Mouse (Mus musculus): Measurements from ENCODE around the gene Sds. TPM values are rescaled to one million over a fixed set of nuclear protein-coding genes. Genes with fewer than 3 reads are reported as not detected.

Sds gene
- polyA plus RNA-seq, 1 experiment from 2014 or later = not detected

- H3K27ac ChIP-seq (ENCODE audit: low read depth, low read length) = no peak overlapping the region
- no peaks in the 10 kb centered on the region for H3K27me3 ChIP-seq (ENCODE audit: control insufficient read depth, insufficient read depth, low read length)
- no peak overlapping the region for H3K4me2 ChIP-seq (ENCODE audit: low read depth)
- no peak overlapping the region for H3K4me3 ChIP-seq (ENCODE audit: low read depth, low read length)
- H3K9me3 ChIP-seq (ENCODE audit: control insufficient read depth, low read length) = no peaks in the 10 kb centered on the region
- H3K9ac ChIP-seq (ENCODE audit: low read length) = no peak overlapping the region
- no peaks in the 10 kb centered on the region for H3K4me1 ChIP-seq (ENCODE audit: control insufficient read depth, insufficient read depth, low read length)
- ATAC-seq (ENCODE audit: insufficient read depth, low FRiP score, low TSS enrichment) (no peak), DNase-seq (ENCODE audit: low spot score) (no peak)
- 88% methylated on average over 8 of the region's 8 CpGs for WGBS
- H3K36me3 ChIP-seq (ENCODE audit: control insufficient read depth, insufficient read depth, low read length) = peaks cover 7% of the 10 kb centered on the region
Measured at GRCm38 (mm10) chr5:120490679-120491192, 14.4 kb downstream of the Sds start.

- H3K36me3 ChIP-seq (ENCODE audit: control insufficient read depth, insufficient read depth, low read length) = 0 out of 2 replicates have a peak, but pooled peaks cover 3% of the 10 kb centered on the region
- no peak overlapping the region for H3K4me2 ChIP-seq (ENCODE audit: low read depth)
- H3K4me3 ChIP-seq (ENCODE audit: low read depth, low read length) = no peak overlapping the region
- no peaks in the 10 kb centered on the region for H3K27me3 ChIP-seq (ENCODE audit: control insufficient read depth, insufficient read depth, low read length)
- ATAC-seq (ENCODE audit: insufficient read depth, low FRiP score, low TSS enrichment) (no peak), DNase-seq (ENCODE audit: low spot score) (peak; percentile 66)
- H3K9me3 ChIP-seq (ENCODE audit: control insufficient read depth, low read length) = no peaks in the 10 kb centered on the region
- WGBS = 59% methylated on average over 11 of the region's 11 CpGs
- no peak overlapping the region for H3K9ac ChIP-seq (ENCODE audit: low read length)
- no peaks in the 10 kb centered on the region for H3K4me1 ChIP-seq (ENCODE audit: control insufficient read depth, insufficient read depth, low read length)
- H3K27ac ChIP-seq (ENCODE audit: low read depth, low read length) = no peak overlapping the region
Measured at GRCm38 (mm10) chr5:120492437-120492836, 16.1 kb downstream of the Sds start.

GRCm38 (mm10) chr5:120493440-120493839, 17.1 kb downstream of the Sds start:
- H3K27ac ChIP-seq (ENCODE audit: low read depth, low read length) = no peak overlapping the region
- 85% methylated on average over 6 of the region's 6 CpGs for WGBS
- H3K27me3 ChIP-seq (ENCODE audit: control insufficient read depth, insufficient read depth, low read length) = no peaks in the 10 kb centered on the region

GRCm38 (mm10) chr5:120493873-120494395, 17.6 kb downstream of the Sds start:
- Histone ChIP-seq H3K4me2 (ENCODE audit: low read depth) (no peak overlapping the region), H3K4me3 (ENCODE audit: low read depth, low read length) (no peak overlapping the region), H3K27ac (ENCODE audit: low read depth, low read length) (no peak overlapping the region), H3K36me3 (ENCODE audit: control insufficient read depth, insufficient read depth, low read length) (0 out of 2 replicates have a peak, but pooled peaks cover 3% of the 10 kb centered on the region), H3K9me3 (ENCODE audit: control insufficient read depth, low read length) (no peaks in the 10 kb centered on the region), H3K4me1 (ENCODE audit: control insufficient read depth, insufficient read depth, low read length) (no peaks in the 10 kb centered on the region), H3K27me3 (ENCODE audit: control insufficient read depth, insufficient read depth, low read length) (no peaks in the 10 kb centered on the region), H3K9ac (ENCODE audit: low read length) (no peak overlapping the region)
- DNase-seq (ENCODE audit: low spot score) (no peak), ATAC-seq (ENCODE audit: insufficient read depth, low FRiP score, low TSS enrichment) (no peak)
- 80% methylated on average over 9 of the region's 9 CpGs for whole genome bisulfite sequencing

More at GRCm38 (mm10) chr5:120493440-120493839, 17.1 kb downstream of the Sds start:
- H3K4me2 ChIP-seq (ENCODE audit: low read depth) = no peak overlapping the region
- no peak for DNase-seq (ENCODE audit: low spot score)
- 0 out of 2 replicates have a peak, but pooled peaks cover 3% of the 10 kb centered on the region for H3K36me3 ChIP-seq (ENCODE audit: control insufficient read depth, insufficient read depth, low read length)
- H3K9ac ChIP-seq (ENCODE audit: low read length) = no peak overlapping the region
- ATAC-seq (ENCODE audit: insufficient read depth, low FRiP score, low TSS enrichment) = no peak
- H3K4me3 ChIP-seq (ENCODE audit: low read depth, low read length) = no peak overlapping the region
- no peaks in the 10 kb centered on the region for H3K4me1 ChIP-seq (ENCODE audit: control insufficient read depth, insufficient read depth, low read length)
- H3K9me3 ChIP-seq (ENCODE audit: control insufficient read depth, low read length) = no peaks in the 10 kb centered on the region

GRCm38 (mm10) chr5:120495064-120495702, 18.9 kb downstream of the Sds start:
- Histone ChIP-seq H3K4me3 (ENCODE audit: low read depth, low read length) (no peak overlapping the region), H3K4me1 (ENCODE audit: control insufficient read depth, insufficient read depth, low read length) (no peaks in the 10 kb centered on the region), H3K36me3 (ENCODE audit: control insufficient read depth, insufficient read depth, low read length) (0 out of 2 replicates have a peak, but pooled peaks cover 3% of the 10 kb centered on the region), H3K27ac (ENCODE audit: low read depth, low read length) (no peak overlapping the region), H3K9me3 (ENCODE audit: control insufficient read depth, low read length) (no peaks in the 10 kb centered on the region), H3K4me2 (ENCODE audit: low read depth) (no peak overlapping the region), H3K27me3 (ENCODE audit: control insufficient read depth, insufficient read depth, low read length) (no peaks in the 10 kb centered on the region), H3K9ac (ENCODE audit: low read length) (no peak overlapping the region)
- WGBS = 82% methylated on average over 10 of the region's 10 CpGs
- no peak for ATAC-seq (ENCODE audit: insufficient read depth, low FRiP score, low TSS enrichment)
- DNase-seq (ENCODE audit: low spot score) = no peak

- H3K27me3 ChIP-seq (ENCODE audit: control insufficient read depth, insufficient read depth, low read length) = no peaks in the 10 kb centered on the region
- WGBS = 91% methylated on average over 13 of the region's 13 CpGs
- H3K9me3 ChIP-seq (ENCODE audit: control insufficient read depth, low read length) = no peaks in the 10 kb centered on the region
- no peaks in the 10 kb centered on the region for H3K4me1 ChIP-seq (ENCODE audit: control insufficient read depth, insufficient read depth, low read length)
- ATAC-seq (ENCODE audit: insufficient read depth, low FRiP score, low TSS enrichment) (no peak), DNase-seq (ENCODE audit: low spot score) (no peak)
- H3K4me3 ChIP-seq (ENCODE audit: low read depth, low read length) = no peak overlapping the region
- H3K9ac ChIP-seq (ENCODE audit: low read length) = no peak overlapping the region
- no peak overlapping the region for H3K4me2 ChIP-seq (ENCODE audit: low read depth)
- no peak overlapping the region for H3K27ac ChIP-seq (ENCODE audit: low read depth, low read length)
- 0 out of 2 replicates have a peak, but pooled peaks cover 3% of the 10 kb centered on the region for H3K36me3 ChIP-seq (ENCODE audit: control insufficient read depth, insufficient read depth, low read length)
Measured at GRCm38 (mm10) chr5:120495703-120496226, 19.4 kb downstream of the Sds start.

- no peak overlapping the region for H3K9ac ChIP-seq (ENCODE audit: low read length)
- no peak overlapping the region for H3K4me2 ChIP-seq (ENCODE audit: low read depth)
- no peaks in the 10 kb centered on the region for H3K9me3 ChIP-seq (ENCODE audit: control insufficient read depth, low read length)
- WGBS = 91% methylated on average over 3 of the region's 3 CpGs
- H3K4me3 ChIP-seq (ENCODE audit: low read depth, low read length) = no peak overlapping the region
- no peak for ATAC-seq (ENCODE audit: insufficient read depth, low FRiP score, low TSS enrichment)
- H3K27ac ChIP-seq (ENCODE audit: low read depth, low read length) = no peak overlapping the region
- 0 out of 2 replicates have a peak, but pooled peaks cover 3% of the 10 kb centered on the region for H3K36me3 ChIP-seq (ENCODE audit: control insufficient read depth, insufficient read depth, low read length)
- no peaks in the 10 kb centered on the region for H3K27me3 ChIP-seq (ENCODE audit: control insufficient read depth, insufficient read depth, low read length)
- peaks cover under 1% of the 10 kb centered on the region; the same call in 1 of the 2 replicates for H3K4me1 ChIP-seq (ENCODE audit: control insufficient read depth, insufficient read depth, low read length)
- no peak for DNase-seq (ENCODE audit: low spot score)
Measured at GRCm38 (mm10) chr5:120497071-120497470, 20.7 kb downstream of the Sds start.

- H3K4me2 ChIP-seq (ENCODE audit: low read depth) = no peak overlapping the region
Measured at GRCm38 (mm10) chr5:120499202-120499601, 22.9 kb downstream of the Sds start.

More at GRCm38 (mm10) chr5:120499202-120499601, 22.9 kb downstream of the Sds start:
- 88% methylated on average over 4 of the region's 4 CpGs for WGBS
- Histone ChIP-seq H3K36me3 (ENCODE audit: control insufficient read depth, insufficient read depth, low read length) (no peaks in the 10 kb centered on the region), H3K4me1 (ENCODE audit: control insufficient read depth, insufficient read depth, low read length) (peaks cover 9% of the 10 kb centered on the region), H3K27ac (ENCODE audit: low read depth, low read length) (no peak overlapping the region), H3K9ac (ENCODE audit: low read length) (no peak overlapping the region), H3K9me3 (ENCODE audit: control insufficient read depth, low read length) (no peaks in the 10 kb centered on the region), H3K4me3 (ENCODE audit: low read depth, low read length) (no peak overlapping the region), H3K27me3 (ENCODE audit: control insufficient read depth, insufficient read depth, low read length) (no peaks in the 10 kb centered on the region)
- ATAC-seq (ENCODE audit: insufficient read depth, low FRiP score, low TSS enrichment) = no peak
- DNase-seq (ENCODE audit: low spot score) = no peak

Data from neural tube, embryonic 11.5 days (tissue).